Mouse (Mus musculus) c-Kit-negative CD71-positive TER-119-positive erythroid progenitor cells, embryonic 14.5 days (primary cell): ENCODE results near the gene Macrod1.

Experiments
- DNase-seq: peaks from one replicate; pipeline ENCODE4 v3.0.0-alpha.2; 2013; ENCODE audit warnings: low read depth, low spot score

The Macrod1 gene

DNA sequence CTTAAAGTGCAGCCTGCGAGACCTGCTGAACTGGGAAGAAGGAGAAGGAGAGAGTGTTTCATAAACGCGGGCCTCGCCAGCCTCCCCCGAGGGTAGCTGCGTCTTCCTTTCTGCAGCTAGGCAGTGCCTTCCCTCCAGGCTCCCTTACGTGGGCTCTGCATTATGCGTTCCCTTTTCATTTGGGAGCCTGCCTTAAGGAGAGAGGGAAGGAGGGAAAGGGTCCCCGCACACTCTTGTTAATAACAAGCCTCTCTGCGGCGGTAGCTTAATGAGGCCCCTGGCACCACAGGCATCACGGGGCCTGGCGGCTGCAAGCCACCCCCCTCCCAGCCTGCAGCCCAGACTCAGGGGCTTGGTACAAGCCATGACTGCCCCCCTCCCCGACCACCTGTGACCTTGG is 57.0 kb downstream of the Macrod1 start:
- DNase-seq = no peak

DNA sequence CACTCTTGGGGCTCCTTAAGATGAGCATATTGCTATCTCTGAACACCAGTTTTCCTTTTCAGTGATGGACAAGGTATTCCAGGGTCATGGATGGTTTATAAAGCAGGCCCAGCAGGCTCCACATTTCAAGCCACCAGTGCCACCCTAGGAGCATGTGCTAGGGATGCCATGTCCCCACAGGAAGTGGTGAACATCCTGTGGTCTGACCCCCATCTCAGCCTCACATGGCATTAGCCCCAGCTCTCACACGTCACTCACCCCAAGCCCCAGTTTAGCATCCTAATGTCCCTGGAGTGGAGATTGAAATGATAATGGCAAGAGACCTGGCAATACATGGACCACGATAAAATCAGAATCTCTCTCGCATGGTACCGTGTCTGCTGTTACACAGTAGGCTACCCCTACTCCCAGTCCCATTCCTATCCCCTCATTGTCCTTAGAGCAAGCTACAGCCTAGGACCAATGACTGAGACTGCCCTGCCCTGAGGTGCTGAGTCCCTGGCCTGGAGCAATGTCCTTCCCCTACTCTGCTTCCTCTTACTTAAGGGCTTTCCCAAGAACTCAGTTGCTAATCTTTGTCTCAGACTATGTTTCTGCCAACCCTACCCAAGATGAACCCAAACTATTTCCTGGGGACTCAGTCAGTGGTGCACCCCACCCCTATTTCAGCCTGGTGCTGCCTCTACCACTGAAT is 59.6 kb downstream of the Macrod1 start:
- no peak for DNase-seq

DNA sequence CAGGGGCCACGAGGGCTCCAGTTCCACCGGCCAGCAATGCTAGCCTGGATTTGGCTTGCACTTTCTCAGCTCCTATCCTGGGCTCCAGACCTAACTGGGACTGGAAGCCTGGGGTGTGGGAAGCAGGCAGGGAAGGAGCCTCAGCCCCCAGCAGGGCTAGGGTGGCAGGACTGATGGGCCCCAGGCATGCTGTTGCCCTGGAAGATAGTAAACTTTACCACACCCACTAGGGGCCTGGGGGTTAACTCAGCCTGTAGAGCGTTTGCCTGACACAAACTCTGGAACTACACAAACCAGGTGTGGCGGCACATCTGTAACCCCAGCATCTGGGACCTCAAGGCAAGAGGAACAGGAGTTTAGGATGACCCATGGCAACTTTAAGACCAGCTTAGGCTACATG is 60.5 kb downstream of the Macrod1 start:
- DNase-seq = peak; percentile 37

DNA sequence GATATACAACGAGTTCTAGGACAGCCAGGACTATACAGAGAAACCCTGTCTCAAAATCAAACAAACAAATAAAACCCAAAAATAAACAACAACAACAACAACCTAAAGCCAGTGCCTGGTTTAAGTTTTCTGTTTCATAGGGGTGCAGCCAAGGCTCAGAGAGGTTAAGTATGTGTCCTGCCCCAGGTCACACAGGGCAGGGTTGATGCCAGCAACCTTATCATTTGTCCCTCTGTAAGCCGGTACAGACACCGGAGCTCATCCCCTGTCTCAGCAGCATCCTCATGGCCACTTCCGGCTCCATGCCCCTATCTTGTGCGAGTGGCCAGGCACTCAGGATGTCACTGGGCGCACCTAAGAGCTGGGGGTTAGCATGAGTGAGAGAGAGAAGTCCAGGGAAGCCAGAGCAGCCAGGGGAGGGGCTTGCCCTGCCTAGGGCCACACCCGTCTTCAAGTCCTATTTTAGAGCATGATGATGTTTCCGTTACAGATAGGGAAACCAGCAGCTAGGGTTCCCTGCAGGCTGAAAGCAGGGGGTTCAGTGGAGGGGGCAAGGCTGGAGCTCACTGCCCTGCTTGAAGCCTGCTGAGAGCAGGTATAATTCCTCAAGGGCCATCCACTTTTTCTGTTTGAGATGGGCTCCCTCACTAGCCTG is 61.2 kb downstream of the Macrod1 start:
- DNase-seq = peak; percentile 45

DNA sequence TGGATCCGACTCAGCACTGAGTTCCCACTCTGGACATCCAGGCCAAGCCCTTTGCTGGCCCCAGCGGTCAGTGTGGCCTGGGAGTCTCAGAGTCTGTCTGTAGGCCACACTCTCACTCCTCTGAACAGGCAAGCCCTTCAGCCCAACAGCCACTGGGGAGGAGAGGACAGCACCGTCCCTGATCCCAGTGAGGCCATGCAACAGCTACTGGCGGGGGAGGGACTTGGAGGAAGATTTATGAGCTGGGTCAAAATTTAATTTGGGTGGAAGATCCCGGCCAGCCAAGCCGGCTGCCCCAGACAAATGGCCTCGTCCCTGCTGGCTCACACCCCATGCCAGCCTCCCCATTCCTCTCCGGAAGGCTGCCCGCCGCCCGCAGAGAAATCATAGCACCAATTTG is 64.6 kb downstream of the Macrod1 start:
- no peak for DNase-seq

DNA sequence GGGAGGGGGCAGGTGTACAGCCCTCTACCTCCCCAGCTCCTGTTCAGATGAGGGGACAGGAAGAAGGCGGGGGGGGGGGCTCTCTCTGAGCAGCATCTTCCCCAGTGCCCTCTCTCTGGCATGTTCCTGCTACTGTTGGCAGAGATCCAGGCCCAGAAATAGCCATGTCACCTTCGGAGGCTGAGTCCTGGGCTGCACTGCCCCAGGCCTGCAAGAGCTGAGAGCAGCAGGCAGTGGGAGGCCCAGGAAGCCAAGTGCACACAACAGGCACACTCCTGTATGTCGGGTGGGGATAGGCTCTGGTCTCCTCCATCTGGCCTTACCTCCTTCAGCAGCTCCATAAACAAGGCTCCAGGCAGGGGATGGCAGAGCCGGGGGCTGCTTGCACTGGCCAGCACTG is 65.7 kb downstream of the Macrod1 start:
- DNase-seq = no peak

DNA sequence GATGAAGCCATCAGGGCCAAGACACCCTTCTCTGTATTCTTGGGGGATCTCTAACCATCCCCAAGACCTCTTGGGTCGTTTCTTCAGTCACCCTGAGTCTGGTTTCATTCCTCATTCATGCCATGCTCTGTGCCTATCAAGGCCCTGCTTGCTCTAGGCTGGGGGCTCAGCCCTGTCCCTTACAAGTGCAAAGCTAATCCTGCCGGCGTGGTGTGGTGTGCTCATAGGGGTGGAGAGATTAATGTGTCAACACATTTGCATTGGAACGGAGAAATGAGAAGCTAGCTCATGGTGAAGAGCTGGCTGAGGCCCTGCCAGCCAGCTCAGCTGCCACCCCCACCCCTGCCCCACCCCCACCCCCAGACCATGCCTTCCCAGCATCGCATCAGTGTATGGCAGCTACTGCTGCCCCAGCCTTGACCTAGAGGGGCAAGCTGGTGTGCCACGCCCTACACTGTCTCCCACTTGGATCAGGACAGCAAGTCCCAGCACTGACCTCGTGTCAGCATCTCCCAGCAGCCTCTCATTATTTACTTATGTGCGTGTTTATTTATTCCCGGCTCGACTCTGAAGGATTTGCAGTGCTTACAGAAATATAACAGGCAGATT is 66.2 kb downstream of the Macrod1 start:
- no peak for DNase-seq

DNA sequence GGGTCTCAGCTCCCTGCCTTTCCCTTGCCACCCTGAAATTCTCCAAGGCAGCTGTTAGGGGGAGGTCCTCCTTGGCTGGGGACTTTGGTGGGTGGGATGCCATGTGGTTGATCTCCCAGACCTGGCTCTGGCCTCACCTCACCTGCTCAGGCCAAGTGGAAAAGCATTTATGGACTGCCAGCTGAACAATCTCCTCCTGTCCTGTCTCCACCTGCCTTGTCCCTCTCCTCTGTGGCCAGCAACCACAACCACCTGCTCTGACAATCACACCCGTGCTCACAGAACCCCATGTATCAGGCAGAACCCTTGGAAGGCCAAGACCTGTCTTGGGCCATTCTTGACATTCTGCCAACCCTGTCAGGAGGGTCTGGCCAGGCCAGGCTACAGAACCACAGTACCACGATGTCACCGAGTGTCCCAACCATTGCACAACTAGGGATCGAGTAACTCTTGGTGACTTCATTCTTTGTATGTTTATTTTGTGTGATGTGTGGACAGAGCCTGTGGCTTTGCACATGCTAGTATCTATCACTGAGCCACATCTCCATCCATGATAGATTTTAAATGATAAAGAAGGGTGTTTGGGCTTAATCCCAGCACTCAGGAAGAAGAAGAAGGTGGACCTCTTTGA is 69.0 kb downstream of the Macrod1 start:
- no peak for DNase-seq

DNA sequence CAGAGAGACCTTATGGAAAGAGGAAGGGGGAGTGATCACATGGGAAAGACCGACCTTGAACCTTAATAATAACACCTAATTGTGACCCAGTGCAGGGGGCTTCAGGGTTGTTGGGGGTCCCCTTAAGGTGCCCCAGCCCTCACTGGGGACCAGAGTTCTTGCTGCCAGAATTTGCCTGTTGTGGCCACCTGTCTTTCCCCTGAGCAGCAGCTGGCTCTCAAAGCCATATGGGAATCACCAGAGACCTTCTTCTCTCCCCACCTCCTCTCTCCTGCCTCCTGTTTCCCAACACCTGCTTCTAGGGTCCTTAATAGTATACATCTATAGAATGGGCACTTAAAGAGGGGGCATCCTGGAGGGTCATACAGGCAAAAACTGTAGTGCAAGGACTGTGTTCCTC is 69.6 kb downstream of the Macrod1 start:
- no peak for DNase-seq

DNA sequence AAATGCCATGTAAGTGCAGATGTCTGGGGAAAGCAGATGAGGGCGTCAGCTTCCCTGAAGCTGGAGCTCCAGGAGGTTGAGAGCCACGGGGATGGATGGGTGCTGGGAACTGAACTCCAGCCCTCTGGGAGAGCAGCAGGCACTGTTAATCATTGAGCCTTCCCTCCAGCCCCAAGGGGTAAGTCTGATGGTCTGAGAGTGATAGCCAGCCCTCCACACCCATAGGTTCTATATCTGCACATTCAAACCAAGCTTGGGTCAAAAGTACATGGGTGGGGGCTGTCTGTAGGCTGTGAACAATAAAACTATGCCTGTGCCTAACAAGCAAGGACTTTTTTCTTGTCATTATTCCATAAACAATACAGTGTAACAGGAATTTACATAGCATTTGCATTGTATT is 70.3 kb downstream of the Macrod1 start:
- no peak for DNase-seq

DNA sequence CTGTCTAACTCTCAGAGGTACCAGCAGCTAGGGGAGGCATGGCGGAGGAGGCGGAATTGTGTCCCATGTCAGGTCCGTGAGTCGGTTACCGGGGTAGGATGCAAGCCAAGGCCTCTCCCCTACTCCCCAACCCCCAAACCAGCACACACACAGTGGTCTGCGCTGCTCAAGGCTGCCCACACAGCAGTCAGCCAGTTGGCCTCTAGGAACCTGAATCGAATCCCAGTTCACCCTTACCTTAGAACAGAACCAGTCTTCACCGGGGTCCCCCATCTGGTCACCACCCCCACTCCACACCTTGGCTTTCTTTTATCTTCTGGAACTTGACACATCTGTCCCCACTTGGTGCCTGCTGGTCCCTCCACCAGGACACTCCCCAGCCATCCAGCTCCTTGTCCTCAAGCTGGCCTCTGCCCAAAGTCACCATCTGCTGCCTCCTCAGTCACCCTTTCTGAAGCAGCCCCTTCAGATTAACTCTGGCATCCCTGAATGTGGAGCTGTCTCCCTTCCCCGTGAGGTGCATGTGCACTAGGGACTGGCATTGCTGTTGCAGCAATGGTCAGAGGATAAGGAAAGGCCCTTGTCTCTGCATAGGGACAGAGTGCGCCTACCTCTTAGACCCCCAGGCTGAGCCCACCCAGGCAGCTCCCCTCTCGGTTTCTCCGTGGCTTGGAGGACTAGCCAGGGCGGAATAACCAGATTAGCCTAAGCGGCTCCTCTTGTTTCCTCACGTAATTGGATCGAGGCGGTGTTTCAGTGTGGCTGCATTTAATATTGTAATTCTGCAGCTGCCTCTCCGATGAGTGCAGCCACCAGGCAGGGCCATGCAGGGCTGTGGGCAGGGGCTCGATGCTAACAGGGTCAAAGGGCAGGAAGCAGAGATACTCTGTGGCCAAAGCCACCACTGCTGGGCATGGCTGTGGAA is 72.2 kb downstream of the Macrod1 start:
- DNase-seq = no peak

DNA sequence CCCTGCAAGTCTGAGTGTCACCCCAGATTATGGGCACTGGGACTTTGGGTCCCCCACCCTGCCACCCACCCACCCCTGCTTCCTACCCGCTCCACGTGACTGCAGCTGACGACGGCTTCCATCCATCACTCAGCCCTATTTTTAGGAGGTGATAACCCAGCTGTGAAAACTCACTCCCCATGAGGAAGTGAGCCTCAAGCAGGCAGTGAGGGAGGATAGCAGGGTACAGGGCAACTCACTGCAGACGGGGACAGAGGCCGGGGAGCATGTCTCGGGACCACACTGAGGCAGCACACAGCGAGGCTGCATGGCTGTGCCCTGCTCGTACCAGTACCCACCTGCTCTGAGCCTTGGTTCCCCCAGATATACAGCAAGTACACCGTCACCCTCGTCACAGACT is 73.7 kb downstream of the Macrod1 start:
- DNase-seq = no peak

DNA sequence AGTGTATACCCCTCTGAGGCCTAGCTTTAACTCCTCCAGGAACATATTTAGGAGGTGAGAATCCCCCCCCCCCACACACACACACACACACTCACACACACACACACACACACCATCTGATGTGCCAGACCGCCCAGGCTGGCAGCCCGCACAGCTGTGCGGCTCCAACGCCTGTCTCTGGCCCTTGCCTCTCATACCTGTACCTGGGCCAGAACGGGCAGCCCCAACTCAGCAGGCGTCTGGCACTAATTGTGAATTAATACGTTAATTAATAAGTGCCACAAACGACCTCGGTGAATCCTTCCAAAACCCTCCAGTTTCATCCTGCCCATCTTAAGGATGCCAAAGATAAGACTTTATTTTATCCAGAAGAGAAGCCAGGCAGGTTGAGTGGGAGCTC is 76.8 kb downstream of the Macrod1 start:
- DNase-seq = no peak

DNA sequence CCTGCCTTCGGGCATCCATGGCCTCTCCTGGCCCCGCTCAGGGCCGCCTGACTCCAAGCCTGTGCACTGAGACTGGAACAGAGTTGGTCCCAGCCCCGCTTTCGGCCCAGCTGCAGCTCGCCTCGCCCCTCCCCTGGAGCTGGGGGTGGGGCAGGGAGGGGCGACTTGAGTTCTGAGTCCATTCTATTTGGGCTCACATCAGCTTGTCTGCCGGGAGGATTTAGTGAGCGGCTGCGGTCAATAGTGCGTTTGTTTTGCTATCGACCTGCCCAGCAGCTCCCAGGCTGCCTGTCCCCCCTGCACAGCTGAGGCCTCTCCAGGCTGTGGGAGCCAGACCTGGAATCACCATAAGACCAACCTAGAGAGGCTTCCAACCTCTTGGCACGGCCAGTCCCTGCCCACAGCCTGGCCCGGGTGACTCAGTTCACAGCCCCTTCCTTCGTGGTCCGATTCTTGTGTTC is 78.1 kb downstream of the Macrod1 start:
- no peak for DNase-seq

DNA sequence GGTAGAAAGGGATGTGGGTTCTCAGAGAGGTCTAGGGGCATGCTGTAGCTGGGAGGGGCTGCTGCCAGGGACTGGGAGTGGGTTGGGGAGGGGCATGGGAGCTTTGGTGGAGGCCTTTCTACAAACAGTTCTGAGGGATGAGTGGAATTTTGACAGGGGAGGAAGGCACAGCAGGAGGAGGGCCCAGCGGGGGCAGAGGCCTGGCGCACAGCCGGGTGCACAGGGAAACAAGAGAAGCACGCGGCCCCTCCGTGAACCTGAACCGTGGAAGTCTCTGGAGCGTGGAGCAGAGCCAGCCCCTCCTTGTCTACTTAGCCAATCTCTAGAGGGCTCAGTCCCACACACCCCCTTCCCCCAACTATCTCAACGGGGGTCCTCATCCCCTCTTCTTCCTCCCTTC is 78.9 kb downstream of the Macrod1 start:
- no peak for DNase-seq

DNA sequence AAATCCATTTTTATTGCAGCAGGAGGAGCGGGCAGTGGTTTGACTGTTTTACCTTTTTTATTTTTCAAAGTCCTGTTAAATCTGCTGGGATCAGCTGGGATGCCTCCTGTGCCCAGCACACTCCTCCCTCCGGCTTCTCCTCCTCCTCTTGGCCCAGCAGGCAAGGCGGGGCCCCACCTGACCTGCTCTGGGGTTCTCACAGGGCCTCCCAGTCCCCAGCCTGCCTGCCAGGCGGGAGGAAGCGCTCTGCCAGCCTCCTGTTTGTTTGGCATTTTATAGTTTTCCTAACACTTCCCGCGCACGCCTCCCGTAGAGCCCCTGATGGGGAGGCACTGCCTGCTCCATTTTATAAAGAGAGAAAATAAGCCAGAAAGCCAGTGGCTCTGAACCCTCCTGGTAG is 79.4 kb downstream of the Macrod1 start:
- DNase-seq = no peak

DNA sequence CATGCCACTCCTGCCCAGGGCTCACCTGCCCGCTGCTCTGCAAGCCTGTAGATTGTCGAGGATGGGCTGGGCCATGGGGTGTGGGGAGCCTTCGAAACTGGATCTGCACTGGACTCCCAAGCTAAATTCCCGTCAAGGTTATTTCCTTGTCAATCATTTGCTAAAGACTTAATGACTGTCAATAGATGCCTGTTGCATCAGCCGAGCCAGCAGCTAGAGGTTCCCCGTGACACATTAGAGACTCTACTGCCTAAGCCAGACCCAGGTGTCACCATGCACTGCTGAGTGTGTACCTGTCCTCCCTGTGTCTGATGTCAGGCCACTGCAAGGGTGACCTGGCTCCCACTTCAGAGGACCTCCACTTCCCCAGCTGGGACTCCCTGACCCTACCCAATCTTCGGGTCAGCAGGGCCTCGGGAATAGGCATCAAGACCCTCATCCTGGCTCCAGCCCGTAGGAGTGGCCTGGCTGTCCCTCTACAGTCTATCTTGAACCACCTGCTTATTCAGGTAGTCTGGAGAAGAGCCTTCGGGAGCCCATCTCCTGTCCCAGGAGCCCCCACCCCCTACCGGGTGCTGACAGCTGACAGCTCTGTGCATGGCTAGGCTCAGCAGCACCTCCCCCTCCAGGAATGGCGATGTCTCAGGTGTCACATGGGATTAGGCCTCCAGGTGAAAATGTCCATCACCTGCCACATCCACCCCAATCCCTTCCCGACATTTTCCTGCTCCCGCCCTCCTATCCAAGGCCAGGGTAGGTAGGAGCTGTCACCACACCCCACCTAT is 80.3 kb downstream of the Macrod1 start:
- DNase-seq = no peak

DNA sequence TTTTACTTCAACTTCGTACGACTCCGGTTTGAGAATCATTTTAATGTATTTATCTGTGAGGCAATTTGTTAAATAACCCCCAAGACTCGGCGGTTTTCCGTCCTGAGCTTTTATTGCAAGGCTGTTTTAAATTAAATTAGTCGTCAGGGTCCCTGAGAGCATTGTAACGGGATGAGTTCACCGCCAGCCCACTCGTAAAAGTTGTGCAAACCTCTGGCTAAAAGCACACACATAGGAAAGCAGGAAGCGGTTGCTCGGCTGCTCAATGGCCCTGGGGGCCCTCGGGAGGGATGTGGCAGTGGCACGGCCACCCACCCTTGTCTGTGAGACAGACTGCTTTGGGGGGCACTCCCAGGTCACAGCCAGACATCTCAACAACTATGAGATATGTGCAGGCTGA is 81.7 kb downstream of the Macrod1 start:
- no peak for DNase-seq

DNA sequence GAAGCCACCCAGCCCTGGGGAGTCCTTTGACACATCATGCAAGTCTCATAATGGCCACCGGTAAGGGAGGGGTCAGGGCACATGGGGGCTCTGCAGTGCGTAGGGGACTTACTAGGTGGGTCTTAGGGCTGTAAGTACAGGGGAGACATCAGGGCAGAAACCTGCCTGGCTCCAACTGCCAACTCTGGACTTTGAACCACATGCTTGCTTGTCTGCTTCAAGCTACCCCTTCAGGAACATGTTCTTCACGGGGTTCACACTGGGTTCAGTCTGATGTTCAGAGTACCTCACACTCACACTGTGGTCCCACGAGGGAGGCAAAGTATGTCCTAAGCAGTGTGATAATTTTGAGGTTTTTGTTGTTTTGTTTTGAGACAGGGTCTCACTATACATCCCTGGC is 82.7 kb downstream of the Macrod1 start:
- no peak for DNase-seq

DNA sequence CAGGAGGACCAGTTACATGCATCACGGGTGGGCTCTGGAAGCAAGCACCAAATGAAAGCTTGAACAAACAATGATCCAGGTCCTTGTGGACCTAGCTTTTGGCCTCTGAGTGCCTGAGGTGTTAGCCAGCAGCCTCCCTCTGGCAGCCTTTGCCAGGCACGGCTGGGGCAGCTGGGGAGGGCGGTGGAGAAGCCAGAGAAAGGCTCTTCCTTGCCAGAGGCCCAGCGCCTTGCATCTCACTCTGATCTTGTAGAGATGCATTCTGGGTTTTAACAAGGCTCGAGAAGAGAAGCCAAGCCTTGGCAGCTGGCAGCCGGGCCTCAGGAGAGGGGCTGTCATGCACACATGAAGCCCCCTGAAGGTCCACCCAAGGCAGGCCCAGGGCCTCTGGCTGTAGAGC is 83.8 kb downstream of the Macrod1 start:
- no peak for DNase-seq
